Mouse (Mus musculus): ENCODE measurements around the gene Nampt.

DNA sequence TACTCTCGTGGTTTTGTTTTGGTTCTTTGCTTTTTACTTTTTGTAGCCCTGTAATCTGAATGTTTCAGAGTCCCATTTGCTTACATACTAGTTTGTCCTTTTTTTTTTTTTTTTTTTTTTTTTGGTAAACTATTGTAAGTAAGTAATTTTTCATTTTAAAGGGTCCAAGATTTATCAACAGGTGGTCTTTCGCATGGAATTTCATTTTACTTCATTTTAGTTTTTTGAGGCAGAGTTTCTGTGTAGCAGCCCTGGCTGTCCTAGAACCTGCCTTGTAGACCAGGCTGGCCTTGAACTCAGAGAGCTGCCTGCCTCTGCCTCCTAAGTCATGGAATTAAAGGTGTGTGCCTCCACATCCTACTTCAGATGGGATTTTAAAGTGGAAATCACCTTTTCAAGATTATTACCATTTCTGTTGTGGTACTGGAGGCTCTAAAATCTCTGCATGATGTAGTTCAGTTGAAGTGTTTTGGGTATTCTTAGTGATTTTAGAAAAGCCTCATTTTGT lies 2.2 kb downstream of the Nampt start:
- no peak for TF ChIP-seq CTCF (IDR thresholded peaks at IDR 0.05; ENCODE audit: low read depth)
- TF ChIP-seq EP300 (IDR thresholded peaks at IDR 0.05; ENCODE audit: low read depth), result no peak

Measured in liver, embryonic 14.5 days (tissue).